Mouse (Mus musculus): ENCODE measurements around the gene Exosc6. TPM values are rescaled to one million over a fixed set of nuclear protein-coding genes. Genes with fewer than 3 reads are reported as not detected.
A peak's percentile ranks its signal among the peaks of the same experiment; 100 is the strongest.
"Not testable (repeated sequence)": the region's sequence is repeated elsewhere in the genome, so short reads cannot be mapped to it uniquely, and the experiment has no call there.

Gene Exosc6
- 19.1 TPM in 2 replicates for polyA plus RNA-seq (2015; fragmentation: Nextera tagmentation; extraction: Ambion mirVana)

- H3K9ac ChIP-seq (replicated peaks; ENCODE audit: low read length): peak within 1 kb of the TSS; percentile 90
- under 1% methylated on average over 66 of the region's 68 CpGs for WGBS
- H3K4me3 ChIP-seq (ENCODE audit: low read length): peak within 1 kb of the TSS; percentile 67
- no peaks in the 10 kb centered on the region for H3K27me3 ChIP-seq (ENCODE audit: insufficient read depth, low read length)
- peak within 1 kb of the TSS; percentile 84 for H3K27ac ChIP-seq (ENCODE audit: low read length)
- peaks cover 44% of the 10 kb centered on the region for H3K36me3 ChIP-seq (ENCODE audit: insufficient read depth, low read length)
- H3K4me1 ChIP-seq (ENCODE audit: insufficient read depth, low read length): peaks cover 19% of the 10 kb centered on the region
- peak; percentile 94 for ATAC-seq (ENCODE audit: low FRiP score, low TSS enrichment)
- H3K9me3 ChIP-seq (ENCODE audit: low read length): no peaks in the 10 kb centered on the region
- H3K4me2 ChIP-seq (replicated peaks; ENCODE audit: low read depth, low read length): peak within 1 kb of the TSS; percentile 85
These were observed at the start of gene Exosc6 for GRCm38 (mm10) chr8:111056158-111056663. Exosc6 (plus strand) TSS chr8:111056339.

GRCm38 (mm10) chr8:111010230-111010991 is 45.7 kb upstream of the Exosc6 start:
- not testable (repeated sequence) for H3K4me3 ChIP-seq (ENCODE audit: low read length); H3K27me3 ChIP-seq (ENCODE audit: insufficient read depth, low read length); H3K9ac ChIP-seq (replicated peaks; ENCODE audit: low read length); H3K4me2 ChIP-seq (replicated peaks; ENCODE audit: low read depth, low read length); H3K27ac ChIP-seq (ENCODE audit: low read length); H3K9me3 ChIP-seq (ENCODE audit: low read length); H3K4me1 ChIP-seq (ENCODE audit: insufficient read depth, low read length); ATAC-seq (ENCODE audit: low FRiP score, low TSS enrichment)
- WGBS: 89% methylated on average over 8 of the region's 10 CpGs
- H3K36me3 ChIP-seq (ENCODE audit: insufficient read depth, low read length): peaks cover 29% of the 10 kb centered on the region

DNA sequence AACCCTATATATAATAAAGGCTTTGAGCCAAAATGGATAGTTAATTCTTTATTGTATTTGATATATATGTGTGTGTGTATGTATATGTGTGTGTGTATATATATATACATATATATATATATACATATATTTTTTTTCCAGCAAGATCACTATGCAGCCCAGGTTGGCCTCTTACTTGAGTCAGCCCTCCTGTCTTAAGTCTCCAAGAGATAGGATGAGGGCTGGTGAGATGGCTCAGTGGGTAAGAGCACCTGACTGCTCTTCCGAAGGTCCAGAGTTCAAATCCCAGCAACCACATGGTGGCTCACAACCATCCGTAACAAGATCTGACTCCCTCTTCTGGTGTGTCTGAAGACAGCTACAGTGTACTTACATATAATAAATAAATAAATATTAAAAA is 29.5 kb upstream of the Exosc6 start:
- 93% methylated on average over 1 of the region's 2 CpGs for WGBS
- ATAC-seq (ENCODE audit: low FRiP score, low TSS enrichment); H3K9me3 ChIP-seq (ENCODE audit: low read length); H3K9ac ChIP-seq (replicated peaks; ENCODE audit: low read length); H3K27me3 ChIP-seq (ENCODE audit: insufficient read depth, low read length); H3K36me3 ChIP-seq (ENCODE audit: insufficient read depth, low read length); H3K27ac ChIP-seq (ENCODE audit: low read length); H3K4me2 ChIP-seq (replicated peaks; ENCODE audit: low read depth, low read length); H3K4me1 ChIP-seq (ENCODE audit: insufficient read depth, low read length); H3K4me3 ChIP-seq (ENCODE audit: low read length): not testable (repeated sequence)

DNA sequence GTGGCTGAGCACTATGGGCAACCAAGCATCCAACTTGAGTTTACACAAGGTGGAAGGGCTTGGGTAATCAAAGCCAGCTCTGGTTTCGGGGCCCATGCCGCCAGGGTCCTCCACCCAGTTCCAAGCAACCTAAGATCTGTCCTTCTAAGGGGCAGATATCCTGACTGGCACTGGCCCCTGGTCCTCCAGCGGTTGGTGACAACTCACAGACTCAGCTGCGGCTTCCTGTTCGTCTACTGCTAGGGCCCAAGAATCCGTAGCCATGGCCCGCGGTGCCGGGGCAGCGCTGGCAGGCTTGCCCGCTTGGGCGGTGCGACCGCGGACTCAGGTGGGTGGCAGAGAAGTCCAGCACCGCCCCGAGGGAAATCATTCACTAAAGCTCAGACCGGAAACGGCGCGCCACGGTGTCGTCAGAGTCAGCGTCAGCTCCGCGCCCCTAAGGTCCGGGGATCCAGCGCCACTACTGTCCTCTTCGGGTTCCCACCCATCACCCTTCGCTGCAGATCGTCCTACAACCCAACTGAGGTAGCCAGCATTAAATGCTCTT is 28.7 kb upstream of the Exosc6 start:
- ATAC-seq (ENCODE audit: low FRiP score, low TSS enrichment): peak; percentile 97
- H3K27ac ChIP-seq (ENCODE audit: low read length): peak overlapping the region; percentile 76
- peak overlapping the region; percentile 78 for H3K4me3 ChIP-seq (ENCODE audit: low read length)
- H3K4me2 ChIP-seq (replicated peaks; ENCODE audit: low read depth, low read length): peak overlapping the region; percentile 73
- under 1% methylated on average over 31 of the region's 31 CpGs for WGBS
- H3K4me1 ChIP-seq (ENCODE audit: insufficient read depth, low read length): no peaks in the 10 kb centered on the region
- H3K9ac ChIP-seq (replicated peaks; ENCODE audit: low read length): peak overlapping the region; percentile 78
- H3K27me3 ChIP-seq (ENCODE audit: insufficient read depth, low read length): 0 out of 2 replicates have a peak, but pooled peaks cover 4% of the 10 kb centered on the region
- no peaks in the 10 kb centered on the region for H3K36me3 ChIP-seq (ENCODE audit: insufficient read depth, low read length)
- no peaks in the 10 kb centered on the region for H3K9me3 ChIP-seq (ENCODE audit: low read length)

DNA sequence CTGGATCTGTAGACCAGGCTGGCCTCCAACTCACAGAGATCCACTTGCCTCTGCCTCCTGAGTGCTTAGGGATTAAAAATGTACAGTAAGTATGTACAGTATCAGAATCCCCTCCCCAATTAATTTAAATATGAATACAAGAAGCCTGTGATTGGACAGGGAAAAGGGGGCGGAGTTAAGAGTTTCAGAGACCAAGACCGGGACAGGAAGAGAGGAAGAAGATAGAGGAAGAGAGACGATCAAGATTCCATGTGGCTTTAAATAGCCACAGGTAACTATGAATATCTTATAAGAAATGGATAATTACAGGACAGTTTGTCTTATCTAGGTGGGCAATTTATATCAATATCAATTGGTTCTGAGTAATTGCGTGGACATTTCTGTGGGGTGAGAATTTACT is 26.6 kb upstream of the Exosc6 start:
- WGBS: 54% methylated on average over 4 of the region's 4 CpGs
- H3K9ac ChIP-seq (replicated peaks; ENCODE audit: low read length): no peak overlapping the region
- H3K4me3 ChIP-seq (ENCODE audit: low read length): no peak overlapping the region
- 0 out of 2 replicates have a peak, but pooled peaks cover 4% of the 10 kb centered on the region for H3K27me3 ChIP-seq (ENCODE audit: insufficient read depth, low read length)
- no peaks in the 10 kb centered on the region for H3K9me3 ChIP-seq (ENCODE audit: low read length)
- H3K4me1 ChIP-seq (ENCODE audit: insufficient read depth, low read length): peaks cover 3% of the 10 kb centered on the region
- no peak for ATAC-seq (ENCODE audit: low FRiP score, low TSS enrichment)
- no peak overlapping the region for H3K27ac ChIP-seq (ENCODE audit: low read length)
- no peaks in the 10 kb centered on the region for H3K36me3 ChIP-seq (ENCODE audit: insufficient read depth, low read length)
- H3K4me2 ChIP-seq (replicated peaks; ENCODE audit: low read depth, low read length): no peak overlapping the region

GRCm38 (mm10) chr8:111030045-111030444 is 26.1 kb upstream of the Exosc6 start:
- 81% methylated on average over 6 of the region's 6 CpGs for WGBS
- no peak overlapping the region for H3K4me3 ChIP-seq (ENCODE audit: low read length)
- H3K27me3 ChIP-seq (ENCODE audit: insufficient read depth, low read length): 0 out of 2 replicates have a peak, but pooled peaks cover 4% of the 10 kb centered on the region
- no peaks in the 10 kb centered on the region for H3K36me3 ChIP-seq (ENCODE audit: insufficient read depth, low read length)
- peaks cover 8% of the 10 kb centered on the region for H3K4me1 ChIP-seq (ENCODE audit: insufficient read depth, low read length)
- H3K9me3 ChIP-seq (ENCODE audit: low read length): no peaks in the 10 kb centered on the region
- H3K9ac ChIP-seq (replicated peaks; ENCODE audit: low read length): no peak overlapping the region
- H3K27ac ChIP-seq (ENCODE audit: low read length): no peak overlapping the region
- no peak for ATAC-seq (ENCODE audit: low FRiP score, low TSS enrichment)
- H3K4me2 ChIP-seq (replicated peaks; ENCODE audit: low read depth, low read length): no peak overlapping the region

DNA sequence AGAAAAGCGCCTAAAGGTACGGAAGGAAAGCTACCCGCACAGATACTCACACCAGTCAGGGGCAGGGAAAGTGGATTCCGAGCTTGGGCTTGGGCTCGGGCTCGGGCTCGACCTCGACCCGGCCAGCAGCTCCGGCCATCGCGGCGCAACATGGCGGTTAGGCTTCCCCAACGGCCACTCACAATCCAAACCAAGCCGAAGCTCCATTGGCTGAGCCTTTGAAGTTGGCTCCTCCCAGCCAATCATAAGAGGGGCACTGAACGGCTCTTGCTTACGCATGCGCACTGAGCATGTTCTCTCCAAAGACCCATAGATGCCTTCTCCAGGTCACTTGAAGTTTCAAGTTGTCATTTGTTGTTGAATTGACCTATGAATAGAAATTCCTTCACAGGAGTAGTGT is 24.6 kb upstream of the Exosc6 start, which contains the start of gene Ddx19b:
Ddx19b (minus strand) TSS at position 180 of the 400 bp plus-strand sequence.
- H3K4me1 ChIP-seq (ENCODE audit: insufficient read depth, low read length): peaks cover 15% of the 10 kb centered on the region
- H3K9ac ChIP-seq (replicated peaks; ENCODE audit: low read length): no peak within 1 kb of the TSS
- H3K36me3 ChIP-seq (ENCODE audit: insufficient read depth, low read length): peaks cover 3% of the 10 kb centered on the region; the same call in 1 of the 2 replicates
- WGBS: 94% methylated on average over 19 of the region's 19 CpGs
- H3K9me3 ChIP-seq (ENCODE audit: low read length): no peaks in the 10 kb centered on the region
- 0 out of 2 replicates have a peak, but pooled peaks cover 4% of the 10 kb centered on the region for H3K27me3 ChIP-seq (ENCODE audit: insufficient read depth, low read length)
- ATAC-seq (ENCODE audit: low FRiP score, low TSS enrichment): no peak
- no peak within 1 kb of the TSS for H3K27ac ChIP-seq (ENCODE audit: low read length)
- no peak within 1 kb of the TSS for H3K4me3 ChIP-seq (ENCODE audit: low read length)
- H3K4me2 ChIP-seq (replicated peaks; ENCODE audit: low read depth, low read length): no peak within 1 kb of the TSS

DNA sequence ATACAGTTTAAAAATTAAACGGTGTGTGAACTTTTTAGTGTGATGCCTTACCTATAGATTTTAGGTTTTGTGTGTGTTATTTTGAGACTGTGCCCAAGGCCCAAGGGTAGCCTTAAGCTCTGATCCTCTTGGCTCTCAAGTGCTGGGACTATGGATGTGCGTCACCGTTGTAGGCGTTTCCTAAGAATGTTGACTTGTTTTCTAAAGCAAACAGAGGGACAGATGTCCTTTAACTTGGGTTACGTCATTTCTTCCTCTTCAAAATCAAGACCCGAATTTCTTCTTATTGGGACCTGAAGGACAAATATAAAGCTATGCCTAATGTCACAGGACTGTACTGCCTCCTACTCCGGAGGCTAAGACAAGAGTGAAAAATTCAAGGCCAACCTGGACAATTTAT is 23.2 kb upstream of the Exosc6 start, which contains the start of gene Aars:
Aars (plus strand) TSS at position 229 of the 400 bp plus-strand sequence.
- Histone ChIP-seq H3K9me3 (ENCODE audit: low read length) (no peaks in the 10 kb centered on the region), H3K4me1 (ENCODE audit: insufficient read depth, low read length) (peaks cover 15% of the 10 kb centered on the region), H3K4me3 (ENCODE audit: low read length) (peak within 1 kb of the TSS; percentile 70), H3K4me2 (replicated peaks; ENCODE audit: low read depth, low read length) (peak within 1 kb of the TSS; percentile 72), H3K27ac (ENCODE audit: low read length) (peak within 1 kb of the TSS; percentile 66), H3K27me3 (ENCODE audit: insufficient read depth, low read length) (0 out of 2 replicates have a peak, but pooled peaks cover 4% of the 10 kb centered on the region), H3K36me3 (ENCODE audit: insufficient read depth, low read length) (peaks cover 13% of the 10 kb centered on the region), H3K9ac (replicated peaks; ENCODE audit: low read length) (peak within 1 kb of the TSS; percentile 73)
- WGBS: 95% methylated on average over 7 of the region's 7 CpGs
- ATAC-seq (ENCODE audit: low FRiP score, low TSS enrichment): no peak

GRCm38 (mm10) chr8:111033482-111034215 is 22.5 kb upstream of the Exosc6 start:
- H3K4me1 ChIP-seq (ENCODE audit: insufficient read depth, low read length): peaks cover 15% of the 10 kb centered on the region
- H3K27me3 ChIP-seq (ENCODE audit: insufficient read depth, low read length): 0 out of 2 replicates have a peak, but pooled peaks cover 4% of the 10 kb centered on the region
- peak overlapping the region; percentile 72 for H3K4me2 ChIP-seq (replicated peaks; ENCODE audit: low read depth, low read length)
- H3K27ac ChIP-seq (ENCODE audit: low read length): peak overlapping the region; percentile 66
- no peaks in the 10 kb centered on the region for H3K9me3 ChIP-seq (ENCODE audit: low read length)
- peaks cover 19% of the 10 kb centered on the region for H3K36me3 ChIP-seq (ENCODE audit: insufficient read depth, low read length)
- peak; percentile 99 for ATAC-seq (ENCODE audit: low FRiP score, low TSS enrichment)
- H3K9ac ChIP-seq (replicated peaks; ENCODE audit: low read length): peak overlapping the region; percentile 73
- peak overlapping the region; percentile 70 for H3K4me3 ChIP-seq (ENCODE audit: low read length)
- 5% methylated on average over 37 of the region's 37 CpGs for WGBS

Data from kidney, embryonic 16.5 days (tissue).